Mouse (Mus musculus): Measurements from ENCODE around the gene Fat3. TPM values are rescaled to one million over a fixed set of nuclear protein-coding genes. Genes with fewer than 3 reads are reported as not detected.

Fat3 gene
- polyA plus RNA-seq, 1 experiment, result 0.51 TPM

DNA sequence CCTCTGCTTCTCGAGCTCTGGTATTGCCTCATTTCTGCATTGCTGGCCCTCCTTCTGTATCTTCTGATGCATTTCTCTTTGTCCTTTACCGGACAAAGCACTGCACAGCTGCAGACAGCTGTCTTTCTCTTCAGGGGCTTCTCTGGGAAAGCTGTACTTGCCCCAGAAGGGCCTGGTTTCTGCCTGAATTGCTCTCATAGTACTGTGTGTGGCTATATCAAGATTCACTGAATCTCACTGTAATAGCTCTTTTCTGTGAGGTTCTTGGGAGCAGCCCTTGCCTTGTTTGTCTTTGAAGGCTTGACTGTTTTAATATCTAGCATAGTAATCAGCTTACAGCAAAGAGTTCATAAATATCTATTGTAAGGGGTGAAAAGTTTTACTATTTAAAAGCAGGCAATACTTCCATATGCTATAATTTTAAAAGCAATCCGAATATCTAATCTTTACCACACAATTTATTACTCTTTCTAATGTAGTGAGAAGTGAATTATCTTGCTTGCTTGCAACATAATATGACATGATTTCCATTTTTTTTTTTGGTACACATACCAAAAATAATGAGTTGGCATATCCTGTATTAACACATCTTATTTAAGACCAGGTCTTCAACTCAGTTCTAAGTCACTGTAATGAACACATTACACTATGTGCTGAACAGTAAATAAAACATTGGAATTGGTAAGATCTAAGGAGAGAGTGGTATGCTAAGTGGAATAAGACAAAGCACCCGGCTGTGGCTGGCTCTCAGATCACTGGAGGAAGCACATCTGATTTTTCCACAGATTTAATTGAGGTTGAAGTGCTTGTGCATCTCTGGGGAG lies 348.1 kb downstream of the Fat3 start:
- Histone ChIP-seq H3K27me3 (ENCODE audit: control insufficient read depth, insufficient read depth, low read length) (no peaks in the 10 kb centered on the region), H3K27ac (ENCODE audit: control insufficient read depth, insufficient read depth, low read length) (no peak overlapping the region), H3K4me1 (replicated peaks; ENCODE audit: control insufficient read depth, insufficient read depth, low read length) (no peaks in the 10 kb centered on the region), H3K4me3 (ENCODE audit: control insufficient read depth, insufficient read depth, low read length) (no peak overlapping the region), H3K36me3 (ENCODE audit: control insufficient read depth, insufficient read depth, low read length) (no peaks in the 10 kb centered on the region)
- TF ChIP-seq POLR2A (IDR thresholded peaks at IDR 0.05; ENCODE audit: control insufficient read depth, extremely low read depth, insufficient read depth, low read length, poor library complexity) (no peak), CTCF (IDR thresholded peaks at IDR 0.05; ENCODE audit: borderline replicate concordance, control insufficient read depth, extremely low read depth, insufficient read depth, low read length, poor library complexity) (no peak)
- DNase-seq, result no peak
- WGBS, result 87% methylated on average over 4 of the region's 4 CpGs

DNA sequence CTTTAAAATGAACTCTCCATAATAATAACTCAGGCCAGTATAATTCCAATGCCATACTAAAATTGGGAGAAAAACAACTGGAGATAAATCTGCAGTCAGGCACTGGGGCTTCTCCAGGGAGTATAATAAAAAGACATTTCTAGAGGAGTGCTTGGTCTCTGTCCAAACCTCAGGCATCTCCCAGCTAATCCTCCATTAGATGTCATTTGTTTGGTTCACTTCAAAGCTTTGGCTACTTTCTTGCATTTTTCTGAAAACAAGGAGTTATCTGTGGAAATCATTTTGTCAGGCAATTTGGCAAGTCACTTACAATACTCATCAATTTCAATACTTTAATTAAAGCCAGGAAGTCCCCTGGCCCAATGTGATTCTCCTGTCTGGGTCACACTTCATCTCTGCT lies 351.0 kb downstream of the Fat3 start:
- Histone ChIP-seq H3K4me3 (ENCODE audit: control insufficient read depth, insufficient read depth, low read length) (no peak overlapping the region), H3K27me3 (ENCODE audit: control insufficient read depth, insufficient read depth, low read length) (no peaks in the 10 kb centered on the region), H3K4me1 (replicated peaks; ENCODE audit: control insufficient read depth, insufficient read depth, low read length) (no peaks in the 10 kb centered on the region), H3K36me3 (ENCODE audit: control insufficient read depth, insufficient read depth, low read length) (no peaks in the 10 kb centered on the region), H3K27ac (ENCODE audit: control insufficient read depth, insufficient read depth, low read length) (no peak overlapping the region)
- DNase-seq, result no peak
- TF ChIP-seq POLR2A (IDR thresholded peaks at IDR 0.05; ENCODE audit: control insufficient read depth, extremely low read depth, insufficient read depth, low read length, poor library complexity) (no peak), CTCF (IDR thresholded peaks at IDR 0.05; ENCODE audit: borderline replicate concordance, control insufficient read depth, extremely low read depth, insufficient read depth, low read length, poor library complexity) (no peak)

DNA sequence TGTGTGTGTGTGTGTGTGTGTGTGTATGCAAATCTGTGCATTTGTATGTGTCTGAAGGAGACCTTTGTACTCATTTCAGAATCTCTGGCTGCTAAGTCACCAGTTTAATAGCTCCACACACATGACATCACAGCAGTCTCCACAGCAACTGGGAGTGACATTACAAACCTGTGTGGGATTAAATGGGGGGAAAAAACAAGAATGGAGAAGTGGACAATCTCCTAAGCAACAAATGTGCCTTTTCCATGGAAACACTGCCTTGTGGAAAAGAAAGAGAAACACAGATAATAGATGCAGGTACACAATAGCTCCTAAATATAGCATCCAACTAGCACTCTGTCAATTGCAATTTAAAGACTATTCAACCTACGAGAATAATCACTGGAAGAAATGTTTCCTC lies 353.4 kb downstream of the Fat3 start:
- H3K36me3 ChIP-seq (ENCODE audit: control insufficient read depth, insufficient read depth, low read length), result no peaks in the 10 kb centered on the region
- no peak overlapping the region for H3K4me3 ChIP-seq (ENCODE audit: control insufficient read depth, insufficient read depth, low read length)
- no peaks in the 10 kb centered on the region for H3K27me3 ChIP-seq (ENCODE audit: control insufficient read depth, insufficient read depth, low read length)
- TF ChIP-seq CTCF (IDR thresholded peaks at IDR 0.05; ENCODE audit: borderline replicate concordance, control insufficient read depth, extremely low read depth, insufficient read depth, low read length, poor library complexity), result no peak
- WGBS, result 87% methylated on average over 1 of the region's 1 CpGs
- no peak for DNase-seq
- H3K4me1 ChIP-seq (replicated peaks; ENCODE audit: control insufficient read depth, insufficient read depth, low read length), result no peaks in the 10 kb centered on the region
- no peak overlapping the region for H3K27ac ChIP-seq (ENCODE audit: control insufficient read depth, insufficient read depth, low read length)

DNA sequence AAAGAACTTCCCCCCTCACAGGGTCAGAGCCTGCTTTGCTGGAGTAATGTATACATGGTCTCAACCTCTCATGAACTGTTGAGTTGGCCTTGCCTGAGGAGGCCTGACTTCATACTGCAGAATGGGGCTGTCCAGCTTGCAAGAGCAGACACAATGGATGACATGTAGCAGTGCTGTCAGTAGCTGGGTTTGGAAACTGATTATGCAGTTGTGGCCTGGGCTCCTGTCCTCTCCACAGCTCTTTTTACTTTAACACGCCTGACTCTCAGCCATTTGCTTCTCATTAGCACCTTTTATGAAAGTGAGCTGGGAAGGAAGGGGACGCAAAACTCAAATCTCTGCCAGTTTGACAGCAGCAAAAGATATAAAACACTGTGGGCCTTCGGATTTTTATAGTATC lies 356.4 kb downstream of the Fat3 start:
- H3K36me3 ChIP-seq (ENCODE audit: control insufficient read depth, insufficient read depth, low read length), result no peaks in the 10 kb centered on the region
- H3K4me1 ChIP-seq (replicated peaks; ENCODE audit: control insufficient read depth, insufficient read depth, low read length), result no peaks in the 10 kb centered on the region
- H3K4me3 ChIP-seq (ENCODE audit: control insufficient read depth, insufficient read depth, low read length), result no peak overlapping the region
- TF ChIP-seq CTCF (IDR thresholded peaks at IDR 0.05; ENCODE audit: borderline replicate concordance, control insufficient read depth, extremely low read depth, insufficient read depth, low read length, poor library complexity) (no peak), POLR2A (IDR thresholded peaks at IDR 0.05; ENCODE audit: control insufficient read depth, extremely low read depth, insufficient read depth, low read length, poor library complexity) (no peak)
- WGBS, result 88% methylated on average over 3 of the region's 3 CpGs
- no peaks in the 10 kb centered on the region for H3K27me3 ChIP-seq (ENCODE audit: control insufficient read depth, insufficient read depth, low read length)
- no peak overlapping the region for H3K27ac ChIP-seq (ENCODE audit: control insufficient read depth, insufficient read depth, low read length)
- DNase-seq, result no peak

DNA sequence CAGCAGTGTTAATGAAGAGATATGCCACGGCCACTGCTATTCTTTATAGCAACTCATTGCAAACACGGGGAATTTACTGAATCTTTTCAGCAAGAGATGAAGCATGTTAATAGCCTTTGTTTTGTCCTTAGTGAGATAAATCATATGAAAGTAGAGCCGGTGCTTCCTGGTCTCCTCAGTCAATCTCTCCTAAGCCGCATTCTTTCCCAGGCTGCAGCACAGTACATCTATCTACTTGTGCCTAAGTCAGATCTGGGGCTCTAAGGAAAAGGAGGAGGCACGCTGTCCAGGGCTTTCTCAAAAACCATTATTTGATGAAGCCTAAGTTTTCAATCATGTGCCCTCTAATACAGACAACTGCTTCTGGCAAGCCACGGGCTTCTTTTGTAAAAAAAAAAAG lies 361.8 kb downstream of the Fat3 start:
- Histone ChIP-seq H3K36me3 (ENCODE audit: control insufficient read depth, insufficient read depth, low read length) (no peaks in the 10 kb centered on the region), H3K4me1 (replicated peaks; ENCODE audit: control insufficient read depth, insufficient read depth, low read length) (no peaks in the 10 kb centered on the region), H3K27me3 (ENCODE audit: control insufficient read depth, insufficient read depth, low read length) (no peaks in the 10 kb centered on the region), H3K27ac (ENCODE audit: control insufficient read depth, insufficient read depth, low read length) (no peak overlapping the region), H3K4me3 (ENCODE audit: control insufficient read depth, insufficient read depth, low read length) (no peak overlapping the region)
- TF ChIP-seq POLR2A (IDR thresholded peaks at IDR 0.05; ENCODE audit: control insufficient read depth, extremely low read depth, insufficient read depth, low read length, poor library complexity) (no peak), CTCF (IDR thresholded peaks at IDR 0.05; ENCODE audit: borderline replicate concordance, control insufficient read depth, extremely low read depth, insufficient read depth, low read length, poor library complexity) (no peak)
- WGBS, result 81% methylated on average over 6 of the region's 6 CpGs
- no peak for DNase-seq

DNA sequence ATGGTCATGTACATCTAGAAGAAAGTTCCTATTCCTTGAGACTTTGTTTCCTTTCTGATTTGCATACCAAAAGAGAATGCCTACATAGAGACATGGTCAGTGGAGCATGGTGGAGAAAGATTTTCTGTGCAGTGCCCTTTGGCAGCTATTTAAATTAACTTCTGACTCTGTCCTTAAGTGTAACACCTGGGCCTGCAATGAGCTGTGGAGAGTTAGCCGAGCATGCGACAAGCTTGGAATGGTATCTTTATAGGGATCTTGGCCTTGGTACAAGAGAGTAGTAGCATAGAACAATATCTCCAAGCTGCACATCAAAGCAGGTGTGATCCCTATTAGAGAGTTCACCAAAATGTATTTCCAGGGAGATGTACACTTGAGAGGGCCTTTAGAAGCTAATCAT lies 368.0 kb downstream of the Fat3 start:
- no peak for TF ChIP-seq CTCF (IDR thresholded peaks at IDR 0.05; ENCODE audit: borderline replicate concordance, control insufficient read depth, extremely low read depth, insufficient read depth, low read length, poor library complexity)
- no peak for TF ChIP-seq POLR2A (IDR thresholded peaks at IDR 0.05; ENCODE audit: control insufficient read depth, extremely low read depth, insufficient read depth, low read length, poor library complexity)
- no peaks in the 10 kb centered on the region for H3K4me1 ChIP-seq (replicated peaks; ENCODE audit: control insufficient read depth, insufficient read depth, low read length)
- H3K27ac ChIP-seq (ENCODE audit: control insufficient read depth, insufficient read depth, low read length), result no peak overlapping the region
- WGBS, result 91% methylated on average over 2 of the region's 2 CpGs
- no peaks in the 10 kb centered on the region for H3K36me3 ChIP-seq (ENCODE audit: control insufficient read depth, insufficient read depth, low read length)
- no peak for DNase-seq
- H3K27me3 ChIP-seq (ENCODE audit: control insufficient read depth, insufficient read depth, low read length), result no peaks in the 10 kb centered on the region
- no peak overlapping the region for H3K4me3 ChIP-seq (ENCODE audit: control insufficient read depth, insufficient read depth, low read length)

DNA sequence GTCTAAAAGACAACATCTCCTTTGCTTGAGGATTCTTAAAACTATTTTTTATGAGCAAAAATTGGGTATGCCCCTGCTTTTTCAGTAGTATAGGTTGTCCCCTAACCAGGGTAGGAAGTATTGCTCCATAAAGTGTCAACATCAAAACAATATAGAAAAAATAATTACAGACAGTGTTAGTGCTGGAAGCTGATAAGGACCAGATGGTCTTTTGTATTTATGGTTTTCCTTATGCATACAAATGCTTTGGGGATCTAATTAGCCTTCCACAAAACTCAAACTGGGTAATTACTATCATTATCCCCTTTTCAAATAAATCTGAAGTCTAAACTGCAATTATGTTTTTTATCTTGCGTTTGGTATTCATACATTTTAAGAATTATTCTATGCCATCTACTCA lies 368.5 kb downstream of the Fat3 start:
- H3K4me3 ChIP-seq (ENCODE audit: control insufficient read depth, insufficient read depth, low read length), result no peak overlapping the region
- no peak for DNase-seq
- 98% methylated on average over 1 of the region's 1 CpGs for WGBS
- no peak overlapping the region for H3K27ac ChIP-seq (ENCODE audit: control insufficient read depth, insufficient read depth, low read length)
- H3K36me3 ChIP-seq (ENCODE audit: control insufficient read depth, insufficient read depth, low read length), result no peaks in the 10 kb centered on the region
- no peak for TF ChIP-seq POLR2A (IDR thresholded peaks at IDR 0.05; ENCODE audit: control insufficient read depth, extremely low read depth, insufficient read depth, low read length, poor library complexity)
- no peaks in the 10 kb centered on the region for H3K27me3 ChIP-seq (ENCODE audit: control insufficient read depth, insufficient read depth, low read length)
- no peaks in the 10 kb centered on the region for H3K4me1 ChIP-seq (replicated peaks; ENCODE audit: control insufficient read depth, insufficient read depth, low read length)

Measured in thymus, adult 2 months (tissue).